Mouse (Mus musculus) liver, embryonic 14.5 days (tissue): ENCODE measurements around the gene Mylk. TPM values are rescaled to one million over a fixed set of nuclear protein-coding genes. Genes with fewer than 3 reads are reported as not detected.

Experiments
- ATAC-seq: fragments of 200-750 bp; cut with Nextera tagmentation; 2 replicates; pipeline ENCODE4 v1.8.0; 2017; ENCODE audit warnings: moderate number of reproducible peaks, mild to moderate bottlenecking, moderate library complexity; ENCODE audit not compliant: insufficient read depth
- DNase-seq, 3 experiments: peaks; one replicate each; pipeline ENCODE4 v3.0.0-alpha.2; 2012 to 2013; ENCODE audit warnings: low read depth in 3 of 3, low spot score in 3 of 3
- H3K27ac ChIP-seq: fragments of 300-500 bp; sonication (generic); 2 replicates; pipeline ENCODE4 v1.5.1; 2014; ENCODE audit warnings: moderate library complexity, mild to moderate bottlenecking, control low read depth, inconsistent platforms
- H3K27me3 ChIP-seq: fragments of 300-500 bp; sonication (generic); 2 replicates; pipeline ENCODE4 v1.6.1; 2014; ENCODE audit warnings: mild to moderate bottlenecking, low read length, moderate library complexity; ENCODE audit not compliant: control insufficient read depth, insufficient read depth
- H3K36me3 ChIP-seq: fragments of 300-500 bp; sonication (generic); replicated peaks from 2 replicates; pipeline ENCODE4 v1.6.1; 2014; ENCODE audit warnings: low read depth; ENCODE audit not compliant: control insufficient read depth, insufficient read depth
- H3K4me1 ChIP-seq, 2 experiments: fragments of 200-500 bp in 1 of 2; fragments of 300-500 bp in 1 of 2; sonication (generic) in 1 of 2; replicated peaks; 2 replicates each; pipeline ENCODE4 v1.6.1; 2012 to 2014; ENCODE audit warnings: antibody characterized with exemption in 1 of 2, inconsistent platforms in 1 of 2, low read length in 1 of 2; ENCODE audit not compliant: control insufficient read depth in 2 of 2, insufficient read depth in 2 of 2
- H3K4me2 ChIP-seq: fragments of 300-500 bp; sonication (generic); 2 replicates; pipeline ENCODE4 v1.6.1; 2014; ENCODE audit warnings: low read depth, mild to moderate bottlenecking, control low read depth, moderate library complexity
- H3K4me3 ChIP-seq, 2 experiments: fragments of 200-500 bp in 1 of 2; fragments of 300-500 bp in 1 of 2; sonication (generic) in 1 of 2; 2 replicates each; pipeline ENCODE4 v1.5.1; 2012 to 2014; ENCODE audit warnings: low read depth in 2 of 2, low read length in 2 of 2, mild to moderate bottlenecking in 2 of 2, control low read depth in 1 of 2, inconsistent platforms in 1 of 2, moderate library complexity in 1 of 2; ENCODE audit not compliant: insufficient read depth in 1 of 2
- H3K9ac ChIP-seq: fragments of 300-500 bp; sonication (generic); replicated peaks from 2 replicates; pipeline ENCODE4 v1.6.1; 2014; ENCODE audit warnings: mild to moderate bottlenecking, control low read depth, moderate library complexity
- H3K9me3 ChIP-seq: fragments of 300-500 bp; sonication (generic); 2 replicates; pipeline ENCODE4 v1.6.1; 2016; ENCODE audit warnings: low read length, mixed read lengths; ENCODE audit not compliant: control insufficient read depth
- CTCF ChIP-seq: IDR thresholded peaks from 2 replicates; pipeline ENCODE4 v1.5.1; 2016; ENCODE audit warnings: antibody characterized with exemption, low read depth, control low read depth
- EP300 ChIP-seq: IDR thresholded peaks from 2 replicates; pipeline ENCODE4 v1.6.1; 2016; ENCODE audit warnings: antibody characterized with exemption, low read depth
- WGBS: fragments of 180-500 bp; shearing (Covaris S2); extraction: QIAGEN DNeasy Blood & Tissue Kit; methylation state at CpG from one replicate; pipeline ENCODE4 v1.1.7; 2014; ENCODE audit not compliant: insufficient replicate concordance; 5-methylcytosine and 5-hydroxymethylcytosine counted together
- polyA plus RNA-seq, 2 experiments: library from polyadenylated mRNA; depleted of rRNA in 1 of 2; stranded (reverse) in 1 of 2; unstranded in 1 of 2; fragments of >200 nt; fragmentation: Nextera tagmentation in 1 of 2; extraction: Ambion mirVana in 1 of 2; gene quantifications; 2 replicates each; pipeline versions ENCODE4 v1.2.1 to v1.2.3; 2012 to 2014

Gene Mylk
- polyA plus RNA-seq, 2 experiments, result 4.4 to 5.4 TPM

DNA sequence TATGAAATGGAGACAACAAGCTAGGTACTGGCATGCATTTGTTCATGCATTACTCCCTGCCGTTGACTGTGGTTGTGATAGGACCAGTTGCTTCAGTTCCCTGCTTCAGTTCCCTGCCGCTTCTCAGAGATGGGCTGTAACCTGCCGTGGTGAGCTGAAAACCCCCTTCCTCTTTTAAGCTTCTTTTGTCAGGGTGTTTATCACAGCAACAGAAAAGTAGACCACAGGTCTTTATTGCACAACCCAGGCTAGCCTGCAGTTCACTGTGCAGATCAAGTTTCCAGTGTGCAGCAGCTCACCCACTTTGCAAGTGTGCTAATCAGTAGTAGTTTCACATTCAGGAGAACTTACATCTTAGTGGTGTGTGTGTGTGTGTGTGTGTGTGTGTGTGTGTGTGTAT, 8.0 kb downstream of the Mylk start:
- no peaks in the 10 kb centered on the region for H3K9me3 ChIP-seq
- DNase-seq (peak in 2 of 3 experiments; percentile 4 to 9), ATAC-seq (no peak)
- H3K4me3 ChIP-seq, result no peak overlapping the region
- peaks cover 0 to 3% of the 10 kb centered on the region in 2 experiments; a peak in 2 of 4 replicates for H3K4me1 ChIP-seq
- H3K9ac ChIP-seq, result no peak overlapping the region
- H3K36me3 ChIP-seq, result no peaks in the 10 kb centered on the region
- no peak overlapping the region for H3K4me2 ChIP-seq
- no peak overlapping the region for H3K27ac ChIP-seq
- TF ChIP-seq EP300 (no peak), CTCF (no peak)
- no peaks in the 10 kb centered on the region for H3K27me3 ChIP-seq
- 31% methylated on average over 3 of the region's 3 CpGs for WGBS

DNA sequence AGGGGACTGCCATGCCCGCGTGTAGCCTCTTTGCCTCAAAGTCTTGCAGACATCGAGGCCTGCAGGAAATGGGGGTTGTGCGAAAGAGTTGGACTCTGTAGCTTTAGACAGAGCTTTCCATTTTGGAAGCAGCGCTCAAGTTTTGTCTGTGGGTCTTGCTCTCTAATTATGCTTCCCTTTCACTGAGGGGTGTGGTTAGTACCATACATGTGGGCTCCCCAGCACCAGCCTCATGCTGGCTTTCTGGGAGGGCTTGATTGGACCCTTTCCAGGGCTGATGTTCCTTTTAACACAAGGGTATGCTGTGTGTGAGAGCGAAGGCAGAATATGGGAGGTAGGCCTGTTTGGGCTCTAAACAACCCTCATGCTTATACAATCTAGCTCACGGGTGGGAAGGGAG, 12.0 kb downstream of the Mylk start:
- peaks cover 0 to 3% of the 10 kb centered on the region in 2 experiments; a peak in 2 of 4 replicates for H3K4me1 ChIP-seq
- no peak for ATAC-seq
- H3K36me3 ChIP-seq, result no peaks in the 10 kb centered on the region
- H3K9me3 ChIP-seq, result no peaks in the 10 kb centered on the region
- H3K27ac ChIP-seq, result no peak overlapping the region
- TF ChIP-seq EP300 (no peak), CTCF (no peak)
- H3K4me3 ChIP-seq, result no peak overlapping the region
- 62% methylated on average over 7 of the region's 7 CpGs for WGBS
- H3K9ac ChIP-seq, result no peak overlapping the region
- DNase-seq, result no peak
- no peak overlapping the region for H3K4me2 ChIP-seq
- no peaks in the 10 kb centered on the region for H3K27me3 ChIP-seq

DNA sequence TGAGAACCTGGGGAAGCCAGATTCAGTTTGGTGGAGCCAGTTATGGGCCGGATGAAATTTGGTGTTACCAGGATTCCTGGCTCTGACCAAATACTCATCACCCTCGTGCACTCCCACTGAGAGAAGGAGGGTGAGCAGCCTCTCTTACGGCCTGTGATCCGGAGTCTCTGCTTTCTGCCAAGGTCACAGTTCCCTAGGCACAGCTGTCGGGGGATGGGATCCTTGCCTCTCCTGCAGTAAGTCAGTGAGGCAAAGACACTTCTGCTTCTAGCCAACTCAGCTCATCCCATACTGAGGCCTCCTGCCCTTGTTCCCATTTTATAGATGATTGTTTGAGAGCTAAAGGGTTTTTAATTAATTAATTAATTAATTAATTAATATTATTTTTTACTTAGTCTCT, 13.2 kb downstream of the Mylk start:
- no peaks in the 10 kb centered on the region for H3K9me3 ChIP-seq
- H3K36me3 ChIP-seq, result no peaks in the 10 kb centered on the region
- ATAC-seq (no peak), DNase-seq (no peak)
- H3K4me2 ChIP-seq, result no peak overlapping the region
- peaks cover 0 to 3% of the 10 kb centered on the region in 2 experiments; a peak in 2 of 4 replicates for H3K4me1 ChIP-seq
- H3K27me3 ChIP-seq, result no peaks in the 10 kb centered on the region
- WGBS, result 55% methylated on average over 5 of the region's 5 CpGs
- no peak overlapping the region for H3K27ac ChIP-seq
- no peak overlapping the region for H3K4me3 ChIP-seq
- H3K9ac ChIP-seq, result no peak overlapping the region
- TF ChIP-seq EP300 (no peak), CTCF (no peak)

DNA sequence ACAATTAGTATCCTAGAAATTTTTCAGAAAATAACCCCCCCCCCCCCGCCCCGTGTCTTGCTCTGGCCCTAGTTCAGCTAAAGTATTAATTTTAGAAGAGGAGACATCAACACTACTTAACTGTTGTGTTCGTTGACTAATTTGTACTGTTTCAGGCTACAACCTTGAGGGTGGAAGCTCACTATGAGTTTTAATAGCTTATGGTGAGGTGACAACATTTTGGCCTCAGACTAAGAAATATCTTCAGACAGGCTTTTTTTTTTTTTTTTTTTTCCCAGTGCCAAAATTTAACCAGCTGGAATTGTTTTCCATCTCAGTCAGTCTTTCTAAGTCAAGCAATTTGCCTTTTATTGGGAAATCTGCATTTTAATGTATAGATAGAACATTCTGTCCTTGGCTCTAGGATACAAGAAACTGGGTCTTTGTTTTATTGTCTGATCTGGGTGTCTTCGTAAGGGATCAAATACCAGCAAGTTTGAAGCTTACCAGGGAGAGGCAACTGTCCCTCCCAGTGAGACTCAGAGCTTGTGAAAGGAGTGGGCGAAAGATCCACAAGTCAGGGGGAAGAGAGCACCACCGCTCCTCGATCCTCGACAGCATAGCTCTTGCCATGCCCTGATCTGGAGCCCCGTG, 19.1 kb downstream of the Mylk start:
- Histone ChIP-seq H3K4me1 (no peaks in the 10 kb centered on the region), H3K36me3 (no peaks in the 10 kb centered on the region), H3K27me3 (no peaks in the 10 kb centered on the region), H3K4me2 (no peak overlapping the region), H3K4me3 (no peak overlapping the region), H3K27ac (no peak overlapping the region), H3K9me3 (no peaks in the 10 kb centered on the region), H3K9ac (no peak overlapping the region)
- ATAC-seq, result no peak
- DNase-seq, result no peak
- WGBS, result 65% methylated on average over 9 of the region's 9 CpGs
- TF ChIP-seq EP300, result no peak
- TF ChIP-seq CTCF, result no peak

DNA sequence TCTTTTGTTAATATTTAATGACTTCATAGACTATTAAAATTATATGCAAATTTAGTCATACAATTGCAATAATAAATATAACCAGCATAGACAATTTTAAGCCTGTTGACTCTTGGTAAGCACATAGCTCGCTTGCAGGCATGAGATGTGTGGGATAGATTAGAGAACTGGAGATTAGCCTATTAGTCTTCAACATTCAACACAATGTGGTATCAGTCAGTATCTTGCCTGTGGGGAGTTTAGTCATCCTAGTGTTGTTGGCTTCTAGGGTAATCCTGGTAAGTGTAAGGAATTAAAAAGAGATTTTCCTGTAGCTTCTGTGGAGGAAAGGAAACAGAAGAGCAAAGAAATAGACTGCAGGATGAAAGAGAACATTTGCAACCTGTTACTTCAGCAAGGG, 20.7 kb downstream of the Mylk start:
- no peaks in the 10 kb centered on the region for H3K36me3 ChIP-seq
- TF ChIP-seq CTCF, result no peak
- no peak for TF ChIP-seq EP300
- H3K4me1 ChIP-seq, result no peaks in the 10 kb centered on the region
- H3K4me3 ChIP-seq, result no peak overlapping the region
- WGBS, result 33% methylated on average over 1 of the region's 1 CpGs
- no peak overlapping the region for H3K4me2 ChIP-seq
- no peak overlapping the region for H3K27ac ChIP-seq
- no peak overlapping the region for H3K9ac ChIP-seq
- H3K9me3 ChIP-seq, result no peaks in the 10 kb centered on the region
- DNase-seq (no peak), ATAC-seq (no peak)
- no peaks in the 10 kb centered on the region for H3K27me3 ChIP-seq
